Mouse (Mus musculus): Measurements from ENCODE around the gene Gnl3. TPM values are rescaled to one million over a fixed set of nuclear protein-coding genes. Genes with fewer than 3 reads are reported as not detected.

Gnl3 gene
- 3.6 and 13.9 TPM in 2 replicates for polyA plus RNA-seq (2012; ENCODE audit: low replicate concordance)

GRCm38 (mm10) chr14:31018860-31019291 lies at the start of gene Gnl3, which contains the start of gene Pbrm1:
Gene Gnl3 (minus strand): TSS chr14:31019152.
Gene Pbrm1 (plus strand): TSS chr14:31019138.

GRCm38 (mm10) chr14:31001307-31002205 lies 17.4 kb downstream of the Gnl3 start, which contains the start of the genes Glt8d1 and Spcs1:
Gene Glt8d1 (plus strand): TSS chr14:31001400.
Gene Spcs1 (minus strand): TSS chr14:31001672.

Other genes with a start within 250 kb of the Gnl3 start
- 20.2 and 46.9 TPM in 2 replicates for gene Tmem110, start 193.6 kb downstream of the Gnl3 start, polyA plus RNA-seq (2012; ENCODE audit: low replicate concordance)
- gene Mustn1, start 140.0 kb downstream of the Gnl3 start, polyA plus RNA-seq (2012; ENCODE audit: low replicate concordance): 0.75 TPM in 1 of 2 replicates, not detected in the other
- not detected in 2 replicates for gene Itih4, start 132.7 kb downstream of the Gnl3 start, polyA plus RNA-seq (2012; ENCODE audit: low replicate concordance)
- 0.05 TPM in 1 of 2 replicates, not detected in the other for gene Itih3, start 95.4 kb downstream of the Gnl3 start, polyA plus RNA-seq (2012; ENCODE audit: low replicate concordance)
- not detected in 2 replicates for gene Itih1, start 75.9 kb downstream of the Gnl3 start, polyA plus RNA-seq (2012; ENCODE audit: low replicate concordance)
- gene Nek4, start 67.8 kb downstream of the Gnl3 start, polyA plus RNA-seq (2012; ENCODE audit: low replicate concordance): 2.8 and 2.9 TPM in 2 replicates
- gene Glt8d1, start 17.8 kb downstream of the Gnl3 start, polyA plus RNA-seq (2012; ENCODE audit: low replicate concordance): 4.2 and 10.3 TPM in 2 replicates
- 19.4 and 26.5 TPM in 2 replicates for gene Spcs1, start 17.5 kb downstream of the Gnl3 start, polyA plus RNA-seq (2012; ENCODE audit: low replicate concordance)
- gene Pbrm1, start within 50 bp of the Gnl3 start, polyA plus RNA-seq (2012; ENCODE audit: low replicate concordance): 11.4 and 16.3 TPM in 2 replicates
- gene Smim4, start 109.8 kb upstream of the Gnl3 start, polyA plus RNA-seq (2012; ENCODE audit: low replicate concordance): 30.1 and 46.4 TPM in 2 replicates
- gene Nt5dc2, start 111.9 kb upstream of the Gnl3 start, polyA plus RNA-seq (2012; ENCODE audit: low replicate concordance): 3.8 and 17.4 TPM in 2 replicates
- gene Stab1, start 149.5 kb upstream of the Gnl3 start, polyA plus RNA-seq (2012; ENCODE audit: low replicate concordance): 1.2 and 2.7 TPM in 2 replicates
- gene Tnnc1, start 189.2 kb upstream of the Gnl3 start, polyA plus RNA-seq (2012; ENCODE audit: low replicate concordance): 0.18 TPM in 1 of 2 replicates, not detected in the other
- gene Nisch, start 197.8 kb upstream of the Gnl3 start, polyA plus RNA-seq (2012; ENCODE audit: low replicate concordance): 207 and 272 TPM in 2 replicates
- gene Sema3g, start 198.7 kb upstream of the Gnl3 start, polyA plus RNA-seq (2012; ENCODE audit: low replicate concordance): 0.05 and 0.17 TPM in 2 replicates
- 5.3 and 6.3 TPM in 2 replicates for gene Phf7, start 232.2 kb upstream of the Gnl3 start, polyA plus RNA-seq (2012; ENCODE audit: low replicate concordance)
- 42.4 and 44.6 TPM in 2 replicates for gene Bap1, start 232.3 kb upstream of the Gnl3 start, polyA plus RNA-seq (2012; ENCODE audit: low replicate concordance)